Mouse (Mus musculus): ENCODE data around the gene Sspn.

DNA sequence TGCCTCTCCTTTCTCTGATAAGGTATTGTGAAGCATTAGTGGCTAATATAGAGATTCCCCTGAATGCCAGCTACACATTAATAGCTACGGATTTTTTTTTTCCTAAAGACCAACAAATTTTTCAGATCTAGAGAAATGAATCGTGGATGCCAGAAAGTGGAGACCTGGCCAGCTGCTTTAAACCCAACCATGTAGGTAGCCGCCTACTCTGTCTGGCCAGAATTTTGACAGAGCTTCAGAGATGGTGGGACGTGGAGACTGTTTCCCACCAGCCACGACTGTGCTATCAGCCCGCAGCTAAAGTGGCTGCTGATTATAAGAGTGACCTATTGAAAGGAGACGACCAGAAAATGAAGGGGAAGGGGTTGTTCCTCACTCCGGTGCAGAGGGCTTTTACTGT, 36.3 kb downstream of the Sspn start:
- TF ChIP-seq EP300 (IDR thresholded peaks at IDR 0.05; ENCODE audit: insufficient read depth, low read depth, low read length): no peak
- TF ChIP-seq CTCF (IDR thresholded peaks at IDR 0.05; ENCODE audit: low read depth, low read length): no peak
- TF ChIP-seq POLR2A (IDR thresholded peaks at IDR 0.05; ENCODE audit: insufficient read depth, low read length): no peak

Data from ES-Bruce4 (cell line).